Mouse (Mus musculus) cerebellum, adult 11 months (tissue): ENCODE results near the gene Olfr589.
"Not testable (repeated sequence)": the region's sequence is repeated elsewhere in the genome, so short reads cannot be mapped to it uniquely, and the experiment has no call there.

Source experiments
- DNase-seq: peaks from one replicate; pipeline ENCODE4 v3.0.0; 2022

Gene Olfr589

GRCm38 (mm10) chr7:103156256-103156655, at the start of gene Olfr589:
Gene Olfr589 (minus strand): TSS chr7:103156356.
- no peak for DNase-seq

GRCm38 (mm10) chr7:103184503-103184902, 28.3 kb upstream of the Olfr589 start, which contains the start of gene Olfr592:
Gene Olfr592 (plus strand): TSS chr7:103184803.
- not testable (repeated sequence) for DNase-seq

GRCm38 (mm10) chr7:103178240-103178639, 22.1 kb upstream of the Olfr589 start, which contains the start of gene Olfr591:
Gene Olfr591 (minus strand): TSS chr7:103178340.
- DNase-seq, result no peak

GRCm38 (mm10) chr7:103169697-103170096, 13.5 kb upstream of the Olfr589 start:
- no peak for DNase-seq

- no peak for DNase-seq
These were observed 15.6 kb downstream of the Olfr589 start, which contains the start of gene Olfr588-ps1 for GRCm38 (mm10) chr7:103140579-103140978. Gene Olfr588-ps1 (plus strand): TSS chr7:103140879.

- no peak for DNase-seq
These were observed 30.6 kb downstream of the Olfr589 start, which contains the start of gene Olfr586 for GRCm38 (mm10) chr7:103125538-103125937. Gene Olfr586 (minus strand): TSS chr7:103125638.

GRCm38 (mm10) chr7:103119406-103119805, 36.8 kb downstream of the Olfr589 start:
- DNase-seq, result no peak
